Mouse (Mus musculus) midbrain, postnatal 0 days (tissue): ENCODE measurements around the gene Ap1b1. TPM values are rescaled to one million over a fixed set of nuclear protein-coding genes. Genes with fewer than 3 reads are reported as not detected.

Source experiments
- ATAC-seq: fragments of 200-750 bp; cut with Nextera tagmentation; 2 replicates; pipeline ENCODE4 v1.8.0; 2017; ENCODE audit warnings: moderate number of reproducible peaks, mild to moderate bottlenecking, moderate TSS enrichment, moderate library complexity; ENCODE audit not compliant: low FRiP score
- DNase-seq: peaks from one replicate; pipeline ENCODE4 v3.0.0-alpha.2; 2015; ENCODE audit warnings: low spot score
- H3K27ac ChIP-seq: fragments of 300-500 bp; sonication (generic); 2 replicates; pipeline ENCODE4 v1.5.1; 2014; ENCODE audit warnings: low read depth, mild to moderate bottlenecking, low read length, mixed read lengths
- H3K27me3 ChIP-seq: fragments of 300-500 bp; sonication (generic); 2 replicates; pipeline ENCODE4 v1.6.1; 2014; ENCODE audit warnings: low read length, control low read depth, mixed read lengths; ENCODE audit not compliant: insufficient read depth
- H3K36me3 ChIP-seq: fragments of 300-500 bp; sonication (generic); 2 replicates; pipeline ENCODE4 v1.6.1; 2014; ENCODE audit warnings: low read length, control low read depth, mixed read lengths; ENCODE audit not compliant: insufficient read depth
- H3K4me1 ChIP-seq: fragments of 300-500 bp; sonication (generic); 2 replicates; pipeline ENCODE4 v1.6.1; 2014; ENCODE audit warnings: mild to moderate bottlenecking, control low read depth, antibody characterized with exemption, low read length, mixed read lengths; ENCODE audit not compliant: insufficient read depth
- H3K4me2 ChIP-seq: fragments of 300-500 bp; sonication (generic); 2 replicates; pipeline ENCODE4 v1.6.1; 2014; ENCODE audit warnings: low read depth, mild to moderate bottlenecking, low read length, mixed read lengths; ENCODE audit not compliant: poor library complexity, severe bottlenecking
- H3K4me3 ChIP-seq: fragments of 300-500 bp; sonication (generic); 2 replicates; pipeline ENCODE4 v1.5.1; 2014; ENCODE audit warnings: low read depth, mild to moderate bottlenecking, low read length, moderate library complexity
- H3K9ac ChIP-seq: fragments of 300-500 bp; sonication (generic); replicated peaks from 2 replicates; pipeline ENCODE4 v1.6.1; 2014; ENCODE audit warnings: mild to moderate bottlenecking, low read length, moderate library complexity, mixed read lengths; ENCODE audit not compliant: poor library complexity, severe bottlenecking
- H3K9me3 ChIP-seq: fragments of 300-500 bp; sonication (generic); 2 replicates; pipeline ENCODE4 v1.6.1; 2016; ENCODE audit warnings: low read length, control low read depth
- CTCF ChIP-seq: IDR thresholded peaks from 2 replicates; pipeline ENCODE4 v1.5.1; 2016; ENCODE audit warnings: antibody characterized with exemption, mild to moderate bottlenecking
- WGBS: fragments of 180-500 bp; shearing (Covaris S2); extraction: QIAGEN DNeasy Blood & Tissue Kit; methylation state at CpG from one replicate; pipeline ENCODE4 v1.1.7; 2014; 5-methylcytosine and 5-hydroxymethylcytosine counted together
- polyA plus RNA-seq: library from polyadenylated mRNA; unstranded; fragments of >200 nt; fragmentation: Nextera tagmentation; extraction: Ambion mirVana; gene quantifications from 2 replicates; pipeline ENCODE4 v1.2.1, GENCODE M21; 2015
- total RNA-seq: library from RNA; depleted of rRNA; stranded (reverse); fragments of >200 nt; gene quantifications from 2 replicates; pipeline ENCODE4 v1.2.3, GENCODE M21; 2014

Ap1b1 gene
- total and polyA plus RNA-seq, 2 experiments from 2014 or later: 94.8 to 122 TPM

GRCm38 (mm10) chr11:5041144-5041780 is 54.6 kb downstream of the Ap1b1 start:
- Histone ChIP-seq H3K27ac (no peak overlapping the region), H3K9me3 (no peaks in the 10 kb centered on the region), H3K4me2 (no peak overlapping the region), H3K36me3 (peaks cover 67% of the 10 kb centered on the region), H3K9ac (no peak overlapping the region), H3K4me1 (no peaks in the 10 kb centered on the region), H3K27me3 (no peaks in the 10 kb centered on the region), H3K4me3 (no peak overlapping the region)
- 85% methylated on average over 18 of the region's 18 CpGs for WGBS
- ATAC-seq (no peak), DNase-seq (no peak)
- TF ChIP-seq CTCF: no peak

- 86% methylated on average over 8 of the region's 8 CpGs for WGBS
- Histone ChIP-seq H3K9me3 (no peaks in the 10 kb centered on the region), H3K4me3 (no peak overlapping the region), H3K27ac (no peak overlapping the region), H3K9ac (no peak overlapping the region), H3K27me3 (no peaks in the 10 kb centered on the region), H3K4me1 (no peaks in the 10 kb centered on the region), H3K4me2 (no peak overlapping the region), H3K36me3 (peaks cover 52% of the 10 kb centered on the region)
- ATAC-seq: no peak
- no peak for TF ChIP-seq CTCF
- DNase-seq: no peak
These were observed 56.2 kb downstream of the Ap1b1 start for GRCm38 (mm10) chr11:5042645-5043381.

- no peak for TF ChIP-seq CTCF
- 50% methylated on average over 12 of the region's 12 CpGs for WGBS
- Histone ChIP-seq H3K27ac (no peak overlapping the region), H3K4me1 (no peaks in the 10 kb centered on the region), H3K4me2 (no peak overlapping the region), H3K36me3 (peaks cover 18% of the 10 kb centered on the region), H3K4me3 (no peak overlapping the region), H3K9me3 (no peaks in the 10 kb centered on the region), H3K9ac (no peak overlapping the region), H3K27me3 (no peaks in the 10 kb centered on the region)
- no peak for DNase-seq
- no peak for ATAC-seq
These were observed 59.8 kb downstream of the Ap1b1 start for GRCm38 (mm10) chr11:5046321-5046926.

GRCm38 (mm10) chr11:5051629-5052028 is 65.0 kb downstream of the Ap1b1 start:
- Histone ChIP-seq H3K4me2 (no peak overlapping the region), H3K27me3 (peaks cover 8% of the 10 kb centered on the region), H3K9ac (no peak overlapping the region), H3K4me1 (no peaks in the 10 kb centered on the region), H3K36me3 (no peaks in the 10 kb centered on the region), H3K27ac (no peak overlapping the region), H3K9me3 (no peaks in the 10 kb centered on the region), H3K4me3 (no peak overlapping the region)
- DNase-seq (no peak), ATAC-seq (no peak)
- 77% methylated on average over 10 of the region's 10 CpGs for WGBS
- TF ChIP-seq CTCF: no peak

- no peak overlapping the region for H3K27ac ChIP-seq
- H3K27me3 ChIP-seq: peaks cover 14% of the 10 kb centered on the region
- TF ChIP-seq CTCF: no peak
- ATAC-seq (no peak), DNase-seq (no peak)
- no peak overlapping the region for H3K4me2 ChIP-seq
- H3K4me1 ChIP-seq: no peaks in the 10 kb centered on the region
- H3K9ac ChIP-seq: no peak overlapping the region
- no peaks in the 10 kb centered on the region for H3K9me3 ChIP-seq
- no peaks in the 10 kb centered on the region for H3K36me3 ChIP-seq
- no peak overlapping the region for H3K4me3 ChIP-seq
- 75% methylated on average over 10 of the region's 10 CpGs for WGBS
These were observed 65.7 kb downstream of the Ap1b1 start for GRCm38 (mm10) chr11:5052200-5052854.
